Mouse (Mus musculus) midbrain, embryonic 16.5 days (tissue): Measurements from ENCODE around the gene Nrip1. TPM values are rescaled to one million over a fixed set of nuclear protein-coding genes. Genes with fewer than 3 reads are reported as not detected.
A peak's percentile ranks its signal among the peaks of the same experiment; 100 is the strongest.

Experiments
- ATAC-seq: fragments of 200-750 bp; cut with Nextera tagmentation; 2 replicates; pipeline ENCODE4 v1.8.0; 2017; ENCODE audit warnings: moderate TSS enrichment
- H3K27ac ChIP-seq: fragments of 300-500 bp; sonication (generic); 2 replicates; pipeline ENCODE4 v1.5.1; 2014; ENCODE audit warnings: mild to moderate bottlenecking, low read length, mixed read lengths
- H3K27me3 ChIP-seq: fragments of 300-500 bp; sonication (generic); 2 replicates; pipeline ENCODE4 v1.6.1; 2014; ENCODE audit warnings: low read depth, low read length, mixed read lengths; ENCODE audit not compliant: control insufficient read depth, insufficient read depth
- H3K36me3 ChIP-seq: fragments of 300-500 bp; sonication (generic); 2 replicates; pipeline ENCODE4 v1.6.1; 2014; ENCODE audit warnings: mild to moderate bottlenecking, low read length, moderate library complexity, mixed read lengths; ENCODE audit not compliant: control insufficient read depth, insufficient read depth
- H3K4me1 ChIP-seq: fragments of 300-500 bp; sonication (generic); 2 replicates; pipeline ENCODE4 v1.6.1; 2014; ENCODE audit warnings: mild to moderate bottlenecking, low read length, mixed read lengths; ENCODE audit not compliant: control insufficient read depth, insufficient read depth
- H3K4me2 ChIP-seq: fragments of 300-500 bp; sonication (generic); 2 replicates; pipeline ENCODE4 v1.6.1; 2014; ENCODE audit warnings: mild to moderate bottlenecking, low read length, mixed read lengths
- H3K4me3 ChIP-seq: fragments of 300-500 bp; sonication (generic); 2 replicates; pipeline ENCODE4 v1.5.1; 2014; ENCODE audit warnings: low read depth, mild to moderate bottlenecking, low read length, moderate library complexity, mixed read lengths
- H3K9ac ChIP-seq: fragments of 300-500 bp; sonication (generic); 2 replicates; pipeline ENCODE4 v1.6.1; 2014; ENCODE audit warnings: low read depth, low read length, mixed read lengths
- H3K9me3 ChIP-seq: fragments of 300-500 bp; sonication (generic); replicated peaks from 2 replicates; pipeline ENCODE4 v1.6.1; 2014; ENCODE audit warnings: mild to moderate bottlenecking, low read length, mixed read lengths; ENCODE audit not compliant: control insufficient read depth, poor library complexity, severe bottlenecking
- WGBS: fragments of 180-500 bp; shearing (Covaris S2); extraction: QIAGEN DNeasy Blood & Tissue Kit; methylation state at CpG from one replicate; pipeline ENCODE4 v1.1.7; 2014; 5-methylcytosine and 5-hydroxymethylcytosine counted together
- polyA plus RNA-seq: library from polyadenylated mRNA; unstranded; fragments of >200 nt; fragmentation: Nextera tagmentation; extraction: Ambion mirVana; gene quantifications from 2 replicates; pipeline ENCODE4 v1.2.1, GENCODE M21; 2015

The Nrip1 gene
- polyA plus RNA-seq, 1 experiment from 2014 or later, result 31.4 TPM

DNA sequence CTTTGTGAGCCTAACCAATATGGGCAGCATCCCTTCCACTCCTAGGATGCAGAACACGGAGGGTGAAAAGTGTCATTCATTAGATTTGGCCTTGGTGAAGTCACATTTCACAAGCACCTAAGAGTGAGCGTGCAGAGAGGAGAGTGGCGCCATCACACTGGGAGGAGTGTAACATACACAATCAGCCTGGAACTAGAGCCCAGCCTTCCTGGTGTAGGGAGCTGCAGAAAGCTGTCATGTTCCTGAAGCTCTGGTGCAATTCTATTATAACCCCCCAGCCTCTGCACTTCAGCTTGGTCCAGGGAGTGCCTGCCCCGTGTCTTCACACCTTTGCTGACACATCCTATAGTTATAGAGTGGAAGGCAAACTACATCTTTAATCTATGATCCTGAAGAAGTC lies 67.2 kb downstream of the Nrip1 start:
- Histone ChIP-seq H3K27ac (no peak overlapping the region), H3K4me3 (no peak overlapping the region), H3K9me3 (no peaks in the 10 kb centered on the region), H3K4me1 (peaks cover 3% of the 10 kb centered on the region; the same call in 1 of the 2 replicates), H3K4me2 (no peak overlapping the region), H3K27me3 (no peaks in the 10 kb centered on the region), H3K9ac (no peak overlapping the region), H3K36me3 (no peaks in the 10 kb centered on the region)
- ATAC-seq, result no peak
- WGBS, result 90% methylated on average over 4 of the region's 4 CpGs

DNA sequence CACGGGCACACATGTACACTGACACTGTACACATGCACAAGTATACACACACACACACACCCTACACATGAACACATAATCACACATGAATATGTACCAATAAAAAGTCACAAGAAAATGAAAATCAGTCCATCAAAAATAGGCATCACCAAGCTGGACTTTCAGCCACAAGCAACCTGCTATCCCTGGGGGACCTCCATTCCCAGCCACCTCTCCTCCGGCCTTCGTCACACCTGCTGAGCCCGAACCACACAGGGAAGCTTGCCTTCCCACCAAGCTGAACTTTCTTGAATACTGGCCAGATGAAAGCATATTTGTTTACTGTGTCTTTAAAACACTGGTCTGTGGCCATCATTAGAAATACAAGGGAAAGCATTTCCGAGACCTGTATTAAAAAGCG lies 70.2 kb downstream of the Nrip1 start:
- Histone ChIP-seq H3K27ac (no peak overlapping the region), H3K36me3 (no peaks in the 10 kb centered on the region), H3K9me3 (no peaks in the 10 kb centered on the region), H3K4me1 (peaks cover 5% of the 10 kb centered on the region; the same call in 1 of the 2 replicates), H3K4me3 (no peak overlapping the region), H3K27me3 (no peaks in the 10 kb centered on the region), H3K4me2 (no peak overlapping the region), H3K9ac (no peak overlapping the region)
- WGBS, result 85% methylated on average over 6 of the region's 6 CpGs
- ATAC-seq, result no peak

GRCm38 (mm10) chr16:76301728-76302050 lies 71.9 kb downstream of the Nrip1 start:
- Histone ChIP-seq H3K4me2 (no peak overlapping the region), H3K36me3 (no peaks in the 10 kb centered on the region), H3K27me3 (no peaks in the 10 kb centered on the region), H3K27ac (no peak overlapping the region), H3K4me1 (peaks cover 5% of the 10 kb centered on the region; the same call in 1 of the 2 replicates), H3K9me3 (no peaks in the 10 kb centered on the region), H3K4me3 (no peak overlapping the region), H3K9ac (no peak overlapping the region)
- 45% methylated on average over 7 of the region's 7 CpGs for WGBS
- ATAC-seq, result peak; percentile 33; the same call in 1 of the 2 replicates

DNA sequence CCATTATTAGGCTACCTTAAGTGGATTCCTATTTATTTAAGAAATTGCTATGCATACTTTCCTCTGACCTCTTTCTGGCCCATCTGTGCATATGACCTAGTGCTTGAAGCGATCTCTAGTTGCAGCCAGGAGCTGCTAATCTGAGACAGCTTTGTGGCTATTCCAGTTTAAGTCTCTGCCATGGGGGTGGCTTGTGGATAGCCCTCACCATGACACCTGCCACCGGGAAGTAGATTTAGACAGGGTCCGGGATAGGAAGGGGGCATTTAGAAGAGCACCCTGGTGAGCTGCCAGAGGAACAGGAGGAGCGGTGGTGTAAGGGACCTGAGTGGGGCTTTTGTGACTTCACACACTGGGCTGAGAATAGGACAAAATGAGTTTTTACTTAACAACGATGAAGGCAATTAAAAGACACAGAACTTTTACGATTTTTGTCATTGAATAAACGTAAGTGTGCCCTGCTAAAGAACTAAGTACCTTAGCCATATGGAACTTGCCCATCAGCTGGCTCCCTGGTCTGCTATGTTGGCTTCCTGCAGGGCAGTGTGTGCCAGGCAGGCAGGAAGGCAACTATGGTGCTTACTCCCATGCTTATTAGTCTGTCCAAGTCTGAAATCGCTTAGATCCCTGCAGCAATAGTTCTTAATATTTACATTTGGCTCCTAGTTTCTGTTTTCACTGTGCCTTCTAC lies 72.4 kb downstream of the Nrip1 start:
- peaks cover 5% of the 10 kb centered on the region; the same call in 1 of the 2 replicates for H3K4me1 ChIP-seq
- no peak overlapping the region for H3K9ac ChIP-seq
- ATAC-seq, result no peak
- no peak overlapping the region for H3K4me3 ChIP-seq
- 73% methylated on average over 8 of the region's 8 CpGs for WGBS
- H3K27ac ChIP-seq, result no peak overlapping the region
- no peaks in the 10 kb centered on the region for H3K27me3 ChIP-seq
- H3K4me2 ChIP-seq, result no peak overlapping the region
- H3K9me3 ChIP-seq, result no peaks in the 10 kb centered on the region
- H3K36me3 ChIP-seq, result no peaks in the 10 kb centered on the region

GRCm38 (mm10) chr16:76300452-76300851 lies 73.2 kb downstream of the Nrip1 start:
- no peak for ATAC-seq
- peaks cover 5% of the 10 kb centered on the region; the same call in 1 of the 2 replicates for H3K4me1 ChIP-seq
- 95% methylated on average over 6 of the region's 6 CpGs for WGBS
- H3K27ac ChIP-seq, result no peak overlapping the region
- no peaks in the 10 kb centered on the region for H3K36me3 ChIP-seq
- no peaks in the 10 kb centered on the region for H3K27me3 ChIP-seq
- no peaks in the 10 kb centered on the region for H3K9me3 ChIP-seq
- no peak overlapping the region for H3K4me2 ChIP-seq
- no peak overlapping the region for H3K4me3 ChIP-seq
- no peak overlapping the region for H3K9ac ChIP-seq

GRCm38 (mm10) chr16:76299511-76299910 lies 74.1 kb downstream of the Nrip1 start:
- Histone ChIP-seq H3K9me3 (no peaks in the 10 kb centered on the region), H3K36me3 (no peaks in the 10 kb centered on the region), H3K4me3 (no peak overlapping the region), H3K27ac (no peak overlapping the region), H3K4me1 (peaks cover 8% of the 10 kb centered on the region; the same call in 1 of the 2 replicates), H3K9ac (no peak overlapping the region), H3K4me2 (no peak overlapping the region), H3K27me3 (no peaks in the 10 kb centered on the region)
- 31% methylated on average over 2 of the region's 2 CpGs for WGBS
- ATAC-seq, result no peak

DNA sequence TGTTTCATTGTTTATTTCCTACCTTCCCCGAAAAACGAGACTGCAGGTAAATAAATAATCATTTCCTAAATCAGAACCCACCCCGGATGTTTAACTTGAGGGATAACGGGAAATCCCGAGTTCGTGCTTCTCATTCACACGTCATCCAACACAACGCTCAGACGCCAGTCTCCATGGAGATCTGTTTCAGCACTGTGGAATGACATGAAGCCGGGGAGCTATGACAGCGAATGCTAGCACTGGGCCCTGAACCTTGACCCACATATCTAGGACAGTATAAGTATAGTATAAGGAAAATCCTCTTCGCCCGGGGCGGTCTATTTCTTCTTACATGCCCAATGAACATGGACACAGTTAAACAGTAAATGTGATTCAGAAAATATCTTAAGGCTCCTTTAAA lies 78.3 kb downstream of the Nrip1 start:
- H3K4me1 ChIP-seq, result peaks cover 8% of the 10 kb centered on the region; the same call in 1 of the 2 replicates
- H3K9ac ChIP-seq, result no peak overlapping the region
- H3K36me3 ChIP-seq, result peaks cover 19% of the 10 kb centered on the region; the same call in 1 of the 2 replicates
- H3K4me2 ChIP-seq, result no peak overlapping the region
- no peak overlapping the region for H3K4me3 ChIP-seq
- H3K27me3 ChIP-seq, result no peaks in the 10 kb centered on the region
- ATAC-seq, result peak; percentile 67; the same call in 1 of the 2 replicates
- H3K27ac ChIP-seq, result no peak overlapping the region
- 62% methylated on average over 14 of the region's 14 CpGs for WGBS
- no peaks in the 10 kb centered on the region for H3K9me3 ChIP-seq

DNA sequence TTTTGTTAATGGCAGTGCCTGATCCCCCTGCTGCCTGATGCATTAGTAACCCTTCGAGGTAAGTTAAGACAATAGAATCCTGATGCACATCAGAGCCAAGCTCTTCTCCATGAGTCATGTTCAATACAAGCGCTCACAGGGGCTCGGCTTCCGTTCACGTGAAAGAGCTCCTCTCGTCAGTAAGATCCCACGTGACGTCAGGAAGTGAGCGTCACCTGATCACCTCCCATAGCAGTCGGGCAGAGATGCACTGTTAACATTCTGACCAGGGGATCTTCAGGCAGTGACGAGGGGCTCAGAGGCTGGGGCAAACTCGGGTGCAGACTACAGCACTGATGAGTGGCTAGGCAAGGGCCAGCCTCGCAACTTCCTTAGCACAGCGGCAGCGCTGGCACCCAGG lies 79.1 kb downstream of the Nrip1 start:
- Histone ChIP-seq H3K27me3 (no peaks in the 10 kb centered on the region), H3K4me2 (no peak overlapping the region), H3K4me1 (peaks cover 6% of the 10 kb centered on the region; the same call in 1 of the 2 replicates), H3K9me3 (no peaks in the 10 kb centered on the region), H3K9ac (no peak overlapping the region), H3K4me3 (no peak overlapping the region), H3K27ac (no peak overlapping the region), H3K36me3 (peaks cover 19% of the 10 kb centered on the region; the same call in 1 of the 2 replicates)
- ATAC-seq, result no peak
- WGBS, result 88% methylated on average over 15 of the region's 15 CpGs

DNA sequence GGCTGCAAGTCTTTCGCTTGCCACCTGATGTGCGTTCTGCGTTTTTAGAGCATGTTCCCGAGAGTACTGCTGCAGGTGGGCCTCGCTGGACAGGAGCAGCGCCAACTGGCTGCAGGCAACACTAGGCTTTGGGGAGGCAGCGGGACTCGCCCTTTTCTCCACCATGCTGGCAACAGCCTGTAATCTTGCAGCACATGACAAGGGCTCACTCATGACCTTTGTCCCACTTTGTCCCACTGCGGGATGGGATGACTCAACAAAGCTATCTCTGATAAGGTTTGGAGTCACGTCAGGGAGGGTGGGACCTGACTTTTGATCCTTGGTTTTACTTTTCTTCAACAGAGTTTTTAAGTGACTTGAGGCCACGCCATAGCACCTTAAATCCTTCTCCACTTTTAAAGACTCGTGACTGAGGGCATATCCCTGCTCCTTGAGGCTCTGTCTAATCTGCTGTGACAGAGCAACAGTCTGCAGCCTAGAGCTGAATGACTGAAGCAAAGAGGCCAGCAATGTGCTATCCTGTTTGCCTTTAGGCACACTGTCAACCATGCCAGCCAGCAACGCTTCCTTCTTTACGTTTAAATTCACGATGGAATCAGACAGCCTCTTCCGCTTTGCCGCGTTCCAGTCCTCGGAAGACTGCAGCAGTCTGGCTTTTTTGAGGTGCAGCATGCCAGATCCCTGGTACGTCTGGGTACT lies 79.7 kb downstream of the Nrip1 start:
- H3K4me2 ChIP-seq, result no peak overlapping the region
- 88% methylated on average over 20 of the region's 20 CpGs for WGBS
- no peaks in the 10 kb centered on the region for H3K9me3 ChIP-seq

More for the DNA sequence above, 79.7 kb downstream of the Nrip1 start:
- Histone ChIP-seq H3K27ac (no peak overlapping the region), H3K27me3 (no peaks in the 10 kb centered on the region), H3K9ac (no peak overlapping the region), H3K4me3 (no peak overlapping the region), H3K36me3 (peaks cover 19% of the 10 kb centered on the region; the same call in 1 of the 2 replicates), H3K4me1 (0 out of 2 replicates have a peak, but pooled peaks cover 2% of the 10 kb centered on the region)
- ATAC-seq, result no peak
